Mouse (Mus musculus): ENCODE measurements around the gene St3gal6. TPM values are rescaled to one million over a fixed set of nuclear protein-coding genes. Genes with fewer than 3 reads are reported as not detected.

St3gal6 gene
- polyA plus RNA-seq, 1 experiment from 2014 or later: 6.4 TPM

DNA sequence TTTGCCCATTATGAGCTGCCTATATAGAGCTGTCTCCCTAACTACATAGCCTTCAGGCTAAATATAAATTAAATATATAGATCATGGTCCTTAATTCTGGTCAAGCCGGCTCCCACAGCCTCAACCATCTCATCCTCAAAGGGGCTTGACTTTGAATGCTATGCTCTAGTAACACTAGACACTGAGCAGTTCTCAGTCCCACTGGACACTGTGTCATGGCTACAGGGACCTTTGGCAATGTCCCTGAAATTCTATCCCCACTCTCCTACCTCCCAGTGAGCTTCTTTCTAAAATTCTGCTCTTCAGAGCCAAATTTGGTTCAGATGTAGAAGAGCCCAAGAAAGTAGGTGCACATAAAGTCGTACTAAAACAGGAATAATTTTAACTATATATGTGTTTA is 7.9 kb downstream of the St3gal6 start:
- no peak for DNase-seq (ENCODE audit: low spot score)
- H3K27ac ChIP-seq (ENCODE audit: low read depth, low read length): no peak overlapping the region
- no peak overlapping the region for H3K4me3 ChIP-seq (ENCODE audit: low read depth, low read length)
- 89% methylated on average over 2 of the region's 2 CpGs for WGBS
- H3K4me1 ChIP-seq (ENCODE audit: control insufficient read depth, insufficient read depth, low read length): 0 out of 2 replicates have a peak, but pooled peaks cover 2% of the 10 kb centered on the region
- H3K27me3 ChIP-seq (ENCODE audit: control insufficient read depth, insufficient read depth, low read length): no peaks in the 10 kb centered on the region
- H3K36me3 ChIP-seq (ENCODE audit: control insufficient read depth, insufficient read depth, low read length): no peaks in the 10 kb centered on the region
- no peaks in the 10 kb centered on the region for H3K9me3 ChIP-seq (ENCODE audit: control insufficient read depth, low read length)
- no peak overlapping the region for H3K9ac ChIP-seq (ENCODE audit: low read length)
- H3K4me2 ChIP-seq (ENCODE audit: low read depth): no peak overlapping the region
- no peak for ATAC-seq (ENCODE audit: insufficient read depth, low FRiP score, low TSS enrichment)

DNA sequence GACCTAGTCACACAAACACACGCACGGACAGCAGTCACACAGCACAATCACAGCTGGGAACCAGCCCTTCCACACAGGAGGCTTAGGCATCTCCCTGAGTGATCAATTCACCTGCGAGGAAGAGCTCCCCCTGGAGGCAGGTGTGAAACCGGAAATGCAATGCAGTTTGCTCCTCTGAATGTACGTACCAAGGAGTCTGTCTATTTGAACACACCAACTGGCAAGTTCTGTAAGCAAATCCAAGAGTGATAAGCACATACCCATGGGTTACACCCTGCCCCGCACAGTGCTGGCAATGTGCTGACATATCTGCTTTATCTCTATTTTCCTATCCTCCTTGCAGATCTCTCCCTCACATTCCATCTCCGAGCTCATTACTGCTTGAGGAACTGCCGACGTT is 9.5 kb downstream of the St3gal6 start:
- no peaks in the 10 kb centered on the region for H3K27me3 ChIP-seq (ENCODE audit: control insufficient read depth, insufficient read depth, low read length)
- 0 out of 2 replicates have a peak, but pooled peaks cover 2% of the 10 kb centered on the region for H3K4me1 ChIP-seq (ENCODE audit: control insufficient read depth, insufficient read depth, low read length)
- WGBS: 92% methylated on average over 9 of the region's 9 CpGs
- ATAC-seq (ENCODE audit: insufficient read depth, low FRiP score, low TSS enrichment) (no peak), DNase-seq (ENCODE audit: low spot score) (no peak)
- H3K27ac ChIP-seq (ENCODE audit: low read depth, low read length): no peak overlapping the region
- no peak overlapping the region for H3K4me3 ChIP-seq (ENCODE audit: low read depth, low read length)
- H3K9me3 ChIP-seq (ENCODE audit: control insufficient read depth, low read length): no peaks in the 10 kb centered on the region
- no peak overlapping the region for H3K4me2 ChIP-seq (ENCODE audit: low read depth)
- no peak overlapping the region for H3K9ac ChIP-seq (ENCODE audit: low read length)
- no peaks in the 10 kb centered on the region for H3K36me3 ChIP-seq (ENCODE audit: control insufficient read depth, insufficient read depth, low read length)

DNA sequence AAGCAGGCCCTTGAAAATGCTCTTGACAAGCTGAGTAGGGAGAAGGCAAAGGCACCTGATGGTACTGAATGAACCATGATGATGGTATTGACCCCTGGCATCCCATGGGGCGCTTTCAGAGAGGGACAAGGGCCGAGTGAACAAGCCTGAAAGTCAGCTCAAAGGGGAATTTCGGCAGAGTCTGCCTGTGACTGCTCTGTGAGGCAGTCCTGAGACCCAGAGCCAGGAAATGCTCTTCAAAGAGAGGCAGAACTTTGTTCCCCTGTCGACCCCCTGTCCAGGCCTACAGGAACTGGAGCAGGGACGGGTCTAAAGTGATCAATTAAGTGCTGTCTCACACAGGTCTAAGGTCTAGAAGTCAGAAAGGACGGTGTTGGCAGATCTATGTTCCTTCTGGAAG is 10.3 kb downstream of the St3gal6 start:
- no peak overlapping the region for H3K4me2 ChIP-seq (ENCODE audit: low read depth)
- H3K4me1 ChIP-seq (ENCODE audit: control insufficient read depth, insufficient read depth, low read length): 0 out of 2 replicates have a peak, but pooled peaks cover 2% of the 10 kb centered on the region
- H3K9ac ChIP-seq (ENCODE audit: low read length): no peak overlapping the region
- no peaks in the 10 kb centered on the region for H3K27me3 ChIP-seq (ENCODE audit: control insufficient read depth, insufficient read depth, low read length)
- no peaks in the 10 kb centered on the region for H3K36me3 ChIP-seq (ENCODE audit: control insufficient read depth, insufficient read depth, low read length)
- 32% methylated on average over 6 of the region's 6 CpGs for WGBS
- H3K9me3 ChIP-seq (ENCODE audit: control insufficient read depth, low read length): no peaks in the 10 kb centered on the region
- no peak overlapping the region for H3K27ac ChIP-seq (ENCODE audit: low read depth, low read length)
- DNase-seq (ENCODE audit: low spot score) (no peak), ATAC-seq (ENCODE audit: insufficient read depth, low FRiP score, low TSS enrichment) (no peak)
- H3K4me3 ChIP-seq (ENCODE audit: low read depth, low read length): no peak overlapping the region

DNA sequence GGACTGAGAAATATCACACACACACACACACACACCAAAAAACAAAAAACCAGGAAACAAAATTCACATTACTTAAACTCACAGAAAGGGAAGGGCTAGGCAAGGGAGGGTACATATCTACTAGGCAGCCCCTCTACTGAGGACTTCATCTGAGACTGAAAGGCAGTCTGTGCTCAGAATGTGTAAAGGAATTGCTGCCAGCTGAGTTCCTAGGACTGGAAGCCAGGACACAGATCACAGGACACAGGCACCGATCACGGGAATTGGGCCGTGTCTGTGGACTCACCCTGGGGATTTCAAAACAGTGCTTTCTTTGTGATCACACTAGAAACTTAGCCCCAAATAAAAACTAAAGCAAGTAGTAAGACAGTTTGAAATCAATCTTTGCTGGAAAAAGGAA is 11.2 kb downstream of the St3gal6 start:
- no peak for DNase-seq (ENCODE audit: low spot score)
- Histone ChIP-seq H3K4me3 (ENCODE audit: low read depth, low read length) (no peak overlapping the region), H3K36me3 (ENCODE audit: control insufficient read depth, insufficient read depth, low read length) (no peaks in the 10 kb centered on the region), H3K27me3 (ENCODE audit: control insufficient read depth, insufficient read depth, low read length) (no peaks in the 10 kb centered on the region), H3K9ac (ENCODE audit: low read length) (no peak overlapping the region), H3K4me2 (ENCODE audit: low read depth) (no peak overlapping the region), H3K4me1 (ENCODE audit: control insufficient read depth, insufficient read depth, low read length) (0 out of 2 replicates have a peak, but pooled peaks cover 2% of the 10 kb centered on the region), H3K27ac (ENCODE audit: low read depth, low read length) (no peak overlapping the region), H3K9me3 (ENCODE audit: control insufficient read depth, low read length) (no peaks in the 10 kb centered on the region)
- ATAC-seq (ENCODE audit: insufficient read depth, low FRiP score, low TSS enrichment): no peak
- 49% methylated on average over 3 of the region's 3 CpGs for WGBS

DNA sequence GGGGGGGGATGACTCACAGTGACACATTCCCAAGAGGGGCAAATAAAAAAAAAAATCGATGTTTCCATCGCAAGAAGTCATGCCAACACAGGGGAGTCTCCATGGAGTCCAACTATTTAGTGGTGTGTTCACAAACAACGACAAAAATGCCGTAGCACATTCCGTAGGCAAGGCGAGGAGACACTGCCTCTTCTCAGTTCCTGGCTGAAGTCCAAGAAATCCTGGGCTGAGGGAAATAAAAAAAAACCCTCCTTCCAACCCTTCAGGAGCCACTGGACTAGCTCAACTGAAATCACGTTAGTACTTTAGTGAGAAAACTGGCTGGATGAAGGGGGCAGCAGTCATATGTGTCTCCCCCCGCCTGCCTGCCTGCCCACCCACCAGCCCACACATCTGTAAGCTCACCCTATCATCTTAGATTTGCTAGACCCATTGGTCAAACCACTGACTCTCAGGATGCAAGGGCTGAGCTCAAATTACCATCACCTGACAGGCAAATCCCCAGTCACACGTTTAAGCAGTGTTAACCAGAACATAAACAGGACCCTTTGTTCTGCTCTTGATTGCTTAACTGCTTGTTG is 11.8 kb downstream of the St3gal6 start:
- WGBS: 56% methylated on average over 9 of the region's 9 CpGs
- H3K27ac ChIP-seq (ENCODE audit: low read depth, low read length): no peak overlapping the region
- H3K27me3 ChIP-seq (ENCODE audit: control insufficient read depth, insufficient read depth, low read length): no peaks in the 10 kb centered on the region
- DNase-seq (ENCODE audit: low spot score) (peak; percentile 19), ATAC-seq (ENCODE audit: insufficient read depth, low FRiP score, low TSS enrichment) (no peak)
- no peak overlapping the region for H3K9ac ChIP-seq (ENCODE audit: low read length)
- H3K4me2 ChIP-seq (ENCODE audit: low read depth): no peak overlapping the region
- H3K4me3 ChIP-seq (ENCODE audit: low read depth, low read length): no peak overlapping the region
- H3K4me1 ChIP-seq (ENCODE audit: control insufficient read depth, insufficient read depth, low read length): 0 out of 2 replicates have a peak, but pooled peaks cover 2% of the 10 kb centered on the region
- H3K36me3 ChIP-seq (ENCODE audit: control insufficient read depth, insufficient read depth, low read length): no peaks in the 10 kb centered on the region
- no peaks in the 10 kb centered on the region for H3K9me3 ChIP-seq (ENCODE audit: control insufficient read depth, low read length)

DNA sequence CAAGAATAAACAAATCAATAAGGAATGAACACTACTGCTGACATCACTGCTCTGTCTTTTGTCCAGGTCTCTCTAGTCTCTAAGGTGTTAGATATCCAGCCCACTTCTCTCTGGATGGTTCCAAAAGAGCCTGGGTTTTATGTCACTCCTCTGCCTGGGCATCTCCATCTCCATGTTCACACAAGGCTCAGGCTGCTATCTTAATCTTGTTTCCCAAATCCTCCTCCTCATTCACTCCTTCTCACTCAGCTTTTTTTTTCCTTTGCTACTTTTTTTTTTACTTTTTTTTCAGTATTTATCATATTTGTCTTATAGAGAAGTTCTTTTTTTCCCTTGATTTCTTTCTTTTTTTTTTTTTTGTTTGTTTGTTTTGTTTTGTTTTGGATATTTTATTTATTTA is 19.1 kb downstream of the St3gal6 start:
- Histone ChIP-seq H3K4me2 (ENCODE audit: low read depth) (no peak overlapping the region), H3K4me3 (ENCODE audit: low read depth, low read length) (no peak overlapping the region)

DNA sequence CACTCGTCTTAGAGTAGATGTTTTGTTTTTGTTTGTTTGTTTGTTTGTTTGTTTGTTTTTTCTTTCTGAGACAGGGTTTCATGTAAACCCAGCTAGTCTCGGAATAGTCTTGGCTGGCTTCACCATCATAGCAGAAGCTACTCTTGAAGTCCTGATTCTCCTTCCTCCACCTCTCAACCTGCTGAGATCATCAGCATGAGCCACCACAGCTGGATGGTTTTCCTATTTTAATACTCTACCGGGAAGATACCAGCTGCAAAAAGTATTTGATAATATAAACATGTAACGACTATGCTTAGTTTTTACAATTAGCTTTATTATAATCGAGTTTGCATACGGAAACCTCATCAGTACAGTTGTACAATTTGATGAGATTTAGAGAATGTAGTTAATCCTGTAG is 21.5 kb downstream of the St3gal6 start:
- DNase-seq (ENCODE audit: low spot score): no peak
- H3K9me3 ChIP-seq (ENCODE audit: control insufficient read depth, low read length): no peaks in the 10 kb centered on the region
- WGBS: 79% methylated on average over 6 of the region's 6 CpGs
- no peak overlapping the region for H3K4me3 ChIP-seq (ENCODE audit: low read depth, low read length)
- no peak overlapping the region for H3K27ac ChIP-seq (ENCODE audit: low read depth, low read length)
- no peak for ATAC-seq (ENCODE audit: insufficient read depth, low FRiP score, low TSS enrichment)
- no peaks in the 10 kb centered on the region; the same call in 1 of the 2 replicates for H3K4me1 ChIP-seq (ENCODE audit: control insufficient read depth, insufficient read depth, low read length)
- H3K9ac ChIP-seq (ENCODE audit: low read length): no peak overlapping the region
- no peaks in the 10 kb centered on the region for H3K27me3 ChIP-seq (ENCODE audit: control insufficient read depth, insufficient read depth, low read length)
- no peaks in the 10 kb centered on the region for H3K36me3 ChIP-seq (ENCODE audit: control insufficient read depth, insufficient read depth, low read length)
- H3K4me2 ChIP-seq (ENCODE audit: low read depth): no peak overlapping the region

More for the DNA sequence above, 19.1 kb downstream of the St3gal6 start:
- DNase-seq (ENCODE audit: low spot score) (no peak), ATAC-seq (ENCODE audit: insufficient read depth, low FRiP score, low TSS enrichment) (no peak)
- Histone ChIP-seq H3K27ac (ENCODE audit: low read depth, low read length) (no peak overlapping the region), H3K27me3 (ENCODE audit: control insufficient read depth, insufficient read depth, low read length) (no peaks in the 10 kb centered on the region), H3K9ac (ENCODE audit: low read length) (no peak overlapping the region), H3K36me3 (ENCODE audit: control insufficient read depth, insufficient read depth, low read length) (no peaks in the 10 kb centered on the region), H3K9me3 (ENCODE audit: control insufficient read depth, low read length) (no peaks in the 10 kb centered on the region), H3K4me1 (ENCODE audit: control insufficient read depth, insufficient read depth, low read length) (no peaks in the 10 kb centered on the region)

DNA sequence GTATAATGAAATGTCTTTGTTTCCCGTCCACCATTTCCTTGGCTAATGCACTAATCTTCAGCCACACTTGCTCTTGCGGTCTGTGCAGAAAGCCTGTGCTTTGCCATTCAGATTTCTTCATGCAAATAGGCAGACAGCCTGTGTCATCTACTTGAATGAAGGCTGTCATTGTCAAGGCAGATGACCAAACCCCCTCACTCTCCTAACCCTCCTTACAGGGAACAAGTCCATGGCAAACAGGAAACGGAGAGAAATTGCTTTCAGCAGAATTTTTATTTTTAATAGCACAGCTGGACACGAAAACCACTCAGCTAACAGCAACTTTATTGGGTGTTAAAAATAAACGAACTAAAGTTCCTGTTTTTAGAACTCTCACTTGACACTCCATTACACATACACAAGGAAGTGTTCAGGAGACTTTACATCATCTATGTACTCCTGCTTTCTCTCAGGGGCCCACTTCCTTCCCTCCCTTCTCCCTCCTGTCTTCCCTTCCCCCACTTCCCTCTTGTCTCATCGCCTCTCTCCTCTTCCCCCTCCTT is 22.2 kb downstream of the St3gal6 start:
- Histone ChIP-seq H3K27ac (ENCODE audit: low read depth, low read length) (no peak overlapping the region), H3K36me3 (ENCODE audit: control insufficient read depth, insufficient read depth, low read length) (no peaks in the 10 kb centered on the region), H3K4me2 (ENCODE audit: low read depth) (no peak overlapping the region), H3K27me3 (ENCODE audit: control insufficient read depth, insufficient read depth, low read length) (no peaks in the 10 kb centered on the region), H3K4me1 (ENCODE audit: control insufficient read depth, insufficient read depth, low read length) (no peaks in the 10 kb centered on the region; the same call in 1 of the 2 replicates), H3K9ac (ENCODE audit: low read length) (no peak overlapping the region), H3K4me3 (ENCODE audit: low read depth, low read length) (no peak overlapping the region), H3K9me3 (ENCODE audit: control insufficient read depth, low read length) (no peaks in the 10 kb centered on the region)
- WGBS: 53% methylated on average over 6 of the region's 6 CpGs
- ATAC-seq (ENCODE audit: insufficient read depth, low FRiP score, low TSS enrichment) (no peak), DNase-seq (ENCODE audit: low spot score) (no peak)

DNA sequence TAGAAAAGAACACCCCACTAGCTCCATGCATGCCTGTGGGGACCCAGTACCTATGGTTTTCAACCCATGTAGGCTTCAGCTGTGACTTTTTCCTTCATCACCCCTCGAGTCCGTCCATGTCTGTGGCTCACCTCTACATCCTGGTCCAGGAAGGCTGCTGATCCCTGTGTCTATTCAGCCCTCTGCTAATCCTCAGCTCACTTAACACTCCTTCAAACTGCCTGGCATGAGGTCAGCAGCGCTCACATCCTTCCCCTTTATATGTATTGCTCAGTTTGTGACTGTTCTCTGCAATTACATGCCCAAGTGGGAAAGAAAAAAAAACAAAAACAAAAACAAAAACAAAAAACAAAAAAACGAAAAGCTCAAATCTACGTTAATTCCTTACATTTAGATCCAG is 24.4 kb downstream of the St3gal6 start:
- H3K9ac ChIP-seq (ENCODE audit: low read length): no peak overlapping the region
- WGBS: 89% methylated on average over 5 of the region's 5 CpGs
- no peak overlapping the region for H3K4me2 ChIP-seq (ENCODE audit: low read depth)
- no peaks in the 10 kb centered on the region for H3K36me3 ChIP-seq (ENCODE audit: control insufficient read depth, insufficient read depth, low read length)
- no peaks in the 10 kb centered on the region for H3K27me3 ChIP-seq (ENCODE audit: control insufficient read depth, insufficient read depth, low read length)
- DNase-seq (ENCODE audit: low spot score) (no peak), ATAC-seq (ENCODE audit: insufficient read depth, low FRiP score, low TSS enrichment) (no peak)
- H3K4me3 ChIP-seq (ENCODE audit: low read depth, low read length): no peak overlapping the region
- H3K9me3 ChIP-seq (ENCODE audit: control insufficient read depth, low read length): no peaks in the 10 kb centered on the region
- no peak overlapping the region for H3K27ac ChIP-seq (ENCODE audit: low read depth, low read length)
- no peaks in the 10 kb centered on the region; the same call in 1 of the 2 replicates for H3K4me1 ChIP-seq (ENCODE audit: control insufficient read depth, insufficient read depth, low read length)
